Mouse (Mus musculus): ENCODE data around the gene Cnp.

The Cnp gene

GRCm38 (mm10) chr11:100619485-100619975, 44.8 kb downstream of the Cnp start:
- peak; percentile 90 for ATAC-seq (ENCODE audit: low TSS enrichment)

- ATAC-seq (ENCODE audit: low TSS enrichment): peak; percentile 42; the same call in 1 of the 2 replicates
These were observed 45.3 kb downstream of the Cnp start, which contains the start of gene Dnajc7 for GRCm38 (mm10) chr11:100619982-100620381. TSS of gene Dnajc7 (minus strand) at chr11:100620168.

- peak; percentile 73 for ATAC-seq (ENCODE audit: low TSS enrichment)
These were observed 48.0 kb downstream of the Cnp start for GRCm38 (mm10) chr11:100622714-100623113.

- ATAC-seq (ENCODE audit: low TSS enrichment): no peak
These were observed 49.2 kb downstream of the Cnp start for GRCm38 (mm10) chr11:100623867-100624266.

GRCm38 (mm10) chr11:100625754-100626700, 51.3 kb downstream of the Cnp start:
- no peak for ATAC-seq (ENCODE audit: low TSS enrichment)

GRCm38 (mm10) chr11:100626701-100627195, 52.0 kb downstream of the Cnp start:
- peak; percentile 72 for ATAC-seq (ENCODE audit: low TSS enrichment)

- ATAC-seq (ENCODE audit: low TSS enrichment): no peak
These were observed 53.4 kb downstream of the Cnp start for GRCm38 (mm10) chr11:100628056-100628455.

- no peak for ATAC-seq (ENCODE audit: low TSS enrichment)
These were observed 54.2 kb downstream of the Cnp start for GRCm38 (mm10) chr11:100628862-100629352.

GRCm38 (mm10) chr11:100634530-100634929, 59.8 kb downstream of the Cnp start:
- no peak for ATAC-seq (ENCODE audit: low TSS enrichment)

GRCm38 (mm10) chr11:100640159-100640906, 65.6 kb downstream of the Cnp start:
- peak; percentile 95 for ATAC-seq (ENCODE audit: low TSS enrichment)
